Mouse (Mus musculus) frontal cortex, postnatal 14 days (tissue): ENCODE data around the gene Pigf.
A peak's percentile ranks its signal among the peaks of the same experiment; 100 is the strongest.
"Not testable (repeated sequence)": the region's sequence is repeated elsewhere in the genome, so short reads cannot be mapped to it uniquely, and the experiment has no call there.

Source experiments
- DNase-seq, 2 experiments: peaks; one replicate each; pipeline ENCODE4 v3.0.0; 2022; ENCODE audit warnings: low spot score in 2 of 2

Pigf gene

GRCm38 (mm10) chr17:87025269-87025949, at the start of gene Pigf, which contains the start of gene Cript:
TSS of gene Pigf (minus strand) at chr17:87025406.
TSS of gene Cript (plus strand) at chr17:87025550.
- peak; percentile 94 to 97 for DNase-seq

GRCm38 (mm10) chr17:87073470-87073869, 48.3 kb upstream of the Pigf start:
- no peak for DNase-seq

GRCm38 (mm10) chr17:87072766-87073440, 47.7 kb upstream of the Pigf start:
- no peak for DNase-seq

GRCm38 (mm10) chr17:87072183-87072582, 47.0 kb upstream of the Pigf start:
- not testable (repeated sequence) for DNase-seq

GRCm38 (mm10) chr17:87068997-87069396, 43.8 kb upstream of the Pigf start:
- no peak for DNase-seq

- no peak for DNase-seq
Observed at GRCm38 (mm10) chr17:87063969-87064368, 38.8 kb upstream of the Pigf start.

GRCm38 (mm10) chr17:87063461-87063860, 38.3 kb upstream of the Pigf start:
- DNase-seq, result no peak

GRCm38 (mm10) chr17:87062639-87063038, 37.4 kb upstream of the Pigf start:
- DNase-seq, result no peak

- DNase-seq, result no peak
Observed at GRCm38 (mm10) chr17:87057486-87058266, 32.5 kb upstream of the Pigf start.

- no peak for DNase-seq
Observed at GRCm38 (mm10) chr17:87056761-87057160, 31.6 kb upstream of the Pigf start.

- no peak for DNase-seq
Observed at GRCm38 (mm10) chr17:87055663-87056062, 30.5 kb upstream of the Pigf start.

- peak; percentile 41 to 66 for DNase-seq
Observed at GRCm38 (mm10) chr17:87055051-87055459, 29.8 kb upstream of the Pigf start.

- DNase-seq, result no peak
Observed at GRCm38 (mm10) chr17:87053921-87054320, 28.7 kb upstream of the Pigf start.

GRCm38 (mm10) chr17:87052432-87052831, 27.2 kb upstream of the Pigf start:
- no peak for DNase-seq

GRCm38 (mm10) chr17:87051652-87052051, 26.4 kb upstream of the Pigf start:
- no peak for DNase-seq

GRCm38 (mm10) chr17:87050469-87051175, 25.4 kb upstream of the Pigf start:
- DNase-seq, result peak in 1 of 2 experiments; percentile 40

GRCm38 (mm10) chr17:87049696-87050095, 24.5 kb upstream of the Pigf start:
- no peak for DNase-seq

GRCm38 (mm10) chr17:87044796-87045195, 19.6 kb upstream of the Pigf start:
- no peak for DNase-seq

GRCm38 (mm10) chr17:87044364-87044763, 19.2 kb upstream of the Pigf start:
- peak; percentile 72 to 86 for DNase-seq

GRCm38 (mm10) chr17:87041739-87042138, 16.5 kb upstream of the Pigf start:
- DNase-seq, result peak; percentile 41 to 42

- no peak for DNase-seq
Observed at GRCm38 (mm10) chr17:87038496-87038895, 13.3 kb upstream of the Pigf start.
